In genomic region chr1:136637696-136638095, GRCm38 (mm10) we compare ENCODE assay signal across 20 mouse cellular contexts.
"Had no signal": no experiment of that assay in that cellular context is flagged by ENCODE, and none has a peak within 500 bp of the region (broad histone marks: within the 10 kb centered on the region; RNA-seq: fewer than 3 reads in every experiment).

No protein-coding gene starts in this region.

- H3K27ac ChIP-seq: heart, embryonic 13.5 days; heart, embryonic 15.5 days; hindbrain, embryonic 10.5 days; hindbrain, embryonic 12.5 days; hindbrain, embryonic 13.5 days; hindbrain, embryonic 14.5 days; hindbrain, embryonic 15.5 days; hindbrain, postnatal 0 days; intestine, embryonic 15.5 days; kidney, embryonic 15.5 days; kidney, postnatal 0 days; layer of hippocampus, adult 2 months; left cerebral cortex, adult 2 months had no signal

- H3K4me1 ChIP-seq: heart, embryonic 13.5 days; heart, embryonic 15.5 days; hindbrain, embryonic 10.5 days; hindbrain, embryonic 12.5 days; hindbrain, embryonic 13.5 days; hindbrain, embryonic 15.5 days; intestine, embryonic 15.5 days; kidney, embryonic 15.5 days had no signal

- DNase-seq: heart, postnatal 10 days; heart, postnatal 4 days; kidney, postnatal 10 days; kidney, postnatal 4 days; layer of hippocampus, adult 9-11 months; layer of hippocampus, postnatal 36 days had no signal

- H3K4me3 ChIP-seq: heart, embryonic 12.5 days; heart, embryonic 13.5 days; heart, embryonic 15.5 days; hindbrain, embryonic 10.5 days; hindbrain, embryonic 12.5 days; hindbrain, embryonic 13.5 days; hindbrain, embryonic 15.5 days; intestine, embryonic 15.5 days; kidney, embryonic 15.5 days; layer of hippocampus, adult 2 months; left cerebral cortex, adult 2 months had no signal

- H3K9me3 ChIP-seq: heart, embryonic 12.5 days; heart, embryonic 13.5 days; heart, embryonic 15.5 days; hindbrain, embryonic 10.5 days; hindbrain, embryonic 12.5 days; hindbrain, embryonic 13.5 days; hindbrain, embryonic 15.5 days; intestine, embryonic 15.5 days; kidney, embryonic 15.5 days had no signal

- H3K36me3 ChIP-seq: heart, embryonic 12.5 days; heart, embryonic 15.5 days; hindbrain, embryonic 12.5 days; hindbrain, embryonic 13.5 days; hindbrain, embryonic 15.5 days; intestine, embryonic 15.5 days; kidney, embryonic 15.5 days had no signal

- H3K27me3 ChIP-seq: heart, embryonic 12.5 days; heart, embryonic 13.5 days; heart, embryonic 15.5 days; hindbrain, embryonic 12.5 days; hindbrain, embryonic 13.5 days; hindbrain, embryonic 15.5 days; intestine, embryonic 15.5 days; kidney, embryonic 15.5 days had no signal
